ENCODE assay signal across 21 mouse cellular contexts in genomic region chr17:74984681-74985080, GRCm38 (mm10). TPM values are rescaled to one million over a fixed set of nuclear protein-coding genes. Genes with fewer than 3 reads are reported as not detected.
A peak's percentile ranks its signal among the peaks of the same experiment; 100 is the strongest.
DNase-seq lines count a peak whose midpoint lies in the region; ATAC-seq and TF ChIP-seq lines count a peak whose summit lies in the region.
"Had no signal": no experiment of that assay in that cellular context is flagged by ENCODE, and none has a peak within 500 bp of the region (broad histone marks: within the 10 kb centered on the region; RNA-seq: fewer than 3 reads in every experiment).

No protein-coding gene starts in this region.

- peak; percentile 62 for DNase-seq in forebrain, postnatal 0 days
- peak; percentile 43 for DNase-seq in brain, adult 2 months (ENCODE audit: low read depth, low spot score)
- DNase-seq in layer of hippocampus, postnatal 14 days (ENCODE audit: low spot score in 2 of 2), result peak; percentile 35 to 79
- DNase-seq in lung, postnatal 14 days, result peak; percentile 47
- DNase-seq in ovary, postnatal 36 days (ENCODE audit: low spot score), result no peak
- DNase-seq in natural killer cell, adult 2 months (ENCODE audit: low spot score in 2 of 2), result no peak
- DNase-seq in cerebellum, adult 9-10 months, result no peak
- DNase-seq: adrenal gland, adult 8-10 months; cerebellum, adult 11-12 months; cerebellum, postnatal 25 days; embryo, embryonic 11 days; kidney, postnatal 4 days; thymus, postnatal 25 days had no signal

- TF ChIP-seq CTCF in forebrain, postnatal 0 days (IDR thresholded peaks at IDR 0.05; ENCODE audit: low read depth), result no peak

- H3K36me3 ChIP-seq in forebrain, postnatal 0 days (ENCODE audit: insufficient read depth), result no peaks in the 10 kb centered on the region
- no peaks in the 10 kb centered on the region for H3K36me3 ChIP-seq in forebrain, embryonic 12.5 days (replicated peaks)
- H3K36me3 ChIP-seq: heart, embryonic 13.5 days; kidney, embryonic 15.5 days; limb, embryonic 15.5 days; liver, embryonic 15.5 days; midbrain, embryonic 13.5 days had no signal

- no peaks in the 10 kb centered on the region for H3K9me3 ChIP-seq in forebrain, postnatal 0 days (ENCODE audit: low read length)
- H3K9me3 ChIP-seq in forebrain, embryonic 12.5 days, result no peaks in the 10 kb centered on the region
- H3K9me3 ChIP-seq: limb, embryonic 15.5 days; liver, embryonic 15.5 days had no signal

- H3K4me3 ChIP-seq in forebrain, postnatal 0 days (ENCODE audit: low read depth, low read length), result no peak overlapping the region
- H3K4me3 ChIP-seq in forebrain, embryonic 12.5 days (replicated peaks), result no peak overlapping the region
- H3K4me3 ChIP-seq: heart, embryonic 13.5 days; kidney, embryonic 15.5 days; limb, embryonic 15.5 days; liver, embryonic 15.5 days; midbrain, embryonic 13.5 days had no signal

- ATAC-seq in forebrain, postnatal 0 days, result peak; percentile 77
- no peak for ATAC-seq in forebrain, embryonic 12.5 days (ENCODE audit: low FRiP score)
- ATAC-seq: hindbrain, embryonic 16.5 days; intestine, postnatal 0 days; midbrain, embryonic 13.5 days had no signal

- H3K4me1 ChIP-seq in forebrain, postnatal 0 days (ENCODE audit: insufficient read depth), result no peaks in the 10 kb centered on the region
- no peaks in the 10 kb centered on the region for H3K4me1 ChIP-seq in forebrain, embryonic 12.5 days
- H3K4me1 ChIP-seq: heart, embryonic 13.5 days; kidney, embryonic 15.5 days; limb, embryonic 15.5 days; liver, embryonic 15.5 days; midbrain, embryonic 13.5 days had no signal

- H3K9ac ChIP-seq in forebrain, postnatal 0 days, result no peak overlapping the region
- H3K9ac ChIP-seq in forebrain, embryonic 12.5 days, result no peak overlapping the region
- H3K9ac ChIP-seq: heart, embryonic 13.5 days; kidney, embryonic 15.5 days; limb, embryonic 15.5 days; liver, embryonic 15.5 days; midbrain, embryonic 13.5 days had no signal

- no peak overlapping the region for H3K27ac ChIP-seq in forebrain, postnatal 0 days (ENCODE audit: low read depth, low read length)
- no peak overlapping the region for H3K27ac ChIP-seq in forebrain, embryonic 12.5 days
- H3K27ac ChIP-seq: heart, embryonic 13.5 days; kidney, embryonic 15.5 days; limb, embryonic 15.5 days; liver, embryonic 15.5 days; midbrain, embryonic 13.5 days had no signal

- H3K27me3 ChIP-seq in forebrain, postnatal 0 days (ENCODE audit: insufficient read depth, low read length), result no peaks in the 10 kb centered on the region
- H3K27me3 ChIP-seq in forebrain, embryonic 12.5 days, result no peaks in the 10 kb centered on the region
- H3K27me3 ChIP-seq: heart, embryonic 13.5 days; kidney, embryonic 15.5 days; limb, embryonic 15.5 days; liver, embryonic 15.5 days; midbrain, embryonic 13.5 days had no signal

- no peak overlapping the region for H3K4me2 ChIP-seq in forebrain, postnatal 0 days (ENCODE audit: low read depth)
- H3K4me2 ChIP-seq in forebrain, embryonic 12.5 days, result no peak overlapping the region
- H3K4me2 ChIP-seq: heart, embryonic 13.5 days; kidney, embryonic 15.5 days; limb, embryonic 15.5 days; liver, embryonic 15.5 days; midbrain, embryonic 13.5 days had no signal

RNA-seq across cellular contexts. Expression of gene Ltbp1, which starts 20.7 kb away (rescaled TPM):
- total RNA-seq in forebrain, postnatal 0 days (2014; rRNA removed), result 2.0 and 5.2 TPM in 2 replicates
- 1.1 and 1.5 TPM in 2 replicates for polyA plus RNA-seq in forebrain, postnatal 0 days (2015; fragmentation: Nextera tagmentation; extraction: Ambion mirVana)
- 3.4 and 4.0 TPM in 2 replicates for polyA plus RNA-seq in forebrain, embryonic 12.5 days (2016; fragmentation: Nextera tagmentation; extraction: Ambion mirVana)
- total RNA-seq in layer of hippocampus, postnatal 14 days (2021), result 1 to 10 TPM; 8.9 to 9.2 TPM

Comparison
In these comparisons a context has a peak if more than half of its experiments do, and no peak if none do; other contexts are left out.
1. DNase-seq: peak in forebrain, postnatal 0 days (single experiment), brain, adult 2 months (single experiment), layer of hippocampus, postnatal 14 days (2 of 2) and lung, postnatal 14 days (single experiment); none in ovary, postnatal 36 days (single experiment), natural killer cell, adult 2 months (0 of 2) and cerebellum, adult 9-10 months (single experiment).